Mouse (Mus musculus) liver, embryonic 16.5 days (tissue): ENCODE measurements around the gene Fam184a. TPM values are rescaled to one million over a fixed set of nuclear protein-coding genes. Genes with fewer than 3 reads are reported as not detected.

Experiments
- ATAC-seq: fragments of 200-750 bp; cut with Nextera tagmentation; 2 replicates; pipeline ENCODE4 v1.8.0; 2017; ENCODE audit warnings: low read depth, mild to moderate bottlenecking, moderate number of reproducible peaks, moderate library complexity
- H3K27ac ChIP-seq: fragments of 300-500 bp; sonication (generic); 2 replicates; pipeline ENCODE4 v1.5.1; 2014; ENCODE audit warnings: mild to moderate bottlenecking, low read length
- H3K27me3 ChIP-seq: fragments of 300-500 bp; sonication (generic); 2 replicates; pipeline ENCODE4 v1.6.1; 2014; ENCODE audit warnings: low read depth, low read length, mixed read lengths; ENCODE audit not compliant: control insufficient read depth, insufficient read depth
- H3K36me3 ChIP-seq: fragments of 300-500 bp; sonication (generic); 2 replicates; pipeline ENCODE4 v1.6.1; 2014; ENCODE audit warnings: mild to moderate bottlenecking; ENCODE audit not compliant: control insufficient read depth, insufficient read depth
- H3K4me1 ChIP-seq: fragments of 300-500 bp; sonication (generic); 2 replicates; pipeline ENCODE4 v1.6.1; 2014; ENCODE audit warnings: low read depth, low read length, mixed read lengths; ENCODE audit not compliant: control insufficient read depth
- H3K4me2 ChIP-seq: fragments of 300-500 bp; sonication (generic); 2 replicates; pipeline ENCODE4 v1.6.1; 2014; ENCODE audit warnings: low read depth, low read length, mixed read lengths
- H3K4me3 ChIP-seq: fragments of 300-500 bp; sonication (generic); 2 replicates; pipeline ENCODE4 v1.5.1; 2014; ENCODE audit warnings: low read depth, mild to moderate bottlenecking, low read length
- H3K9ac ChIP-seq: fragments of 300-500 bp; sonication (generic); 2 replicates; pipeline ENCODE4 v1.6.1; 2014; ENCODE audit warnings: low read depth, low read length
- H3K9me3 ChIP-seq: fragments of 300-500 bp; sonication (generic); replicated peaks from 2 replicates; pipeline ENCODE4 v1.6.1; 2016; ENCODE audit warnings: low read length; ENCODE audit not compliant: control insufficient read depth
- WGBS: fragments of 180-500 bp; shearing (Covaris S2); extraction: QIAGEN DNeasy Blood & Tissue Kit; methylation state at CpG from one replicate; pipeline ENCODE4 v1.1.7; 2014; ENCODE audit not compliant: insufficient replicate concordance; 5-methylcytosine and 5-hydroxymethylcytosine counted together
- polyA plus RNA-seq: library from polyadenylated mRNA; unstranded; fragments of >200 nt; fragmentation: Nextera tagmentation; extraction: Ambion mirVana; gene quantifications from 2 replicates; pipeline ENCODE4 v1.2.1, GENCODE M21; 2015

Fam184a gene
- polyA plus RNA-seq, 1 experiment from 2014 or later: 0.21 TPM

- under 1% methylated on average over 94 of the region's 99 CpGs for WGBS
- H3K27ac ChIP-seq: peak overlapping the region; percentile 98
- no peaks in the 10 kb centered on the region for H3K9me3 ChIP-seq
- H3K27me3 ChIP-seq: no peaks in the 10 kb centered on the region
- H3K4me2 ChIP-seq: peak overlapping the region; percentile 95
- H3K9ac ChIP-seq: peak overlapping the region; percentile 96
- peaks cover 9% of the 10 kb centered on the region for H3K36me3 ChIP-seq
- peak; percentile 31 for ATAC-seq
- H3K4me1 ChIP-seq: peaks cover 17% of the 10 kb centered on the region
- peak overlapping the region; percentile 97 for H3K4me3 ChIP-seq
Observed at GRCm38 (mm10) chr10:53597121-53597881, 153.6 kb downstream of the Fam184a start.

- under 1% methylated on average over 52 of the region's 52 CpGs for WGBS
- peak; percentile 95 for ATAC-seq
- peak within 1 kb of the TSS; percentile 97 for H3K4me3 ChIP-seq
- H3K27ac ChIP-seq: peak within 1 kb of the TSS; percentile 98
- peaks cover 17% of the 10 kb centered on the region for H3K4me1 ChIP-seq
- no peaks in the 10 kb centered on the region for H3K27me3 ChIP-seq
- peak within 1 kb of the TSS; percentile 95 for H3K4me2 ChIP-seq
- H3K9ac ChIP-seq: peak within 1 kb of the TSS; percentile 96
- peaks cover 6% of the 10 kb centered on the region for H3K36me3 ChIP-seq
- no peaks in the 10 kb centered on the region for H3K9me3 ChIP-seq
Observed at GRCm38 (mm10) chr10:53596677-53597120, 154.2 kb downstream of the Fam184a start, which contains the start of gene Asf1a. Gene Asf1a, plus strand, starts transcription at chr10:53596757.

GRCm38 (mm10) chr10:53595744-53596676 lies 154.9 kb downstream of the Fam184a start:
- Histone ChIP-seq H3K4me3 (peak overlapping the region; percentile 97), H3K4me1 (peaks cover 17% of the 10 kb centered on the region), H3K4me2 (peak overlapping the region; percentile 95), H3K9me3 (no peaks in the 10 kb centered on the region), H3K9ac (peak overlapping the region; percentile 72), H3K27me3 (no peaks in the 10 kb centered on the region), H3K36me3 (peaks cover 4% of the 10 kb centered on the region; the same call in 1 of the 2 replicates), H3K27ac (peak overlapping the region; percentile 84)
- no peak for ATAC-seq
- 4% methylated on average over 24 of the region's 27 CpGs for WGBS

GRCm38 (mm10) chr10:53585777-53586176 lies 165.1 kb downstream of the Fam184a start:
- Histone ChIP-seq H3K4me3 (no peak overlapping the region), H3K36me3 (no peaks in the 10 kb centered on the region), H3K27ac (no peak overlapping the region), H3K4me1 (no peaks in the 10 kb centered on the region), H3K4me2 (no peak overlapping the region), H3K27me3 (no peaks in the 10 kb centered on the region), H3K9ac (no peak overlapping the region), H3K9me3 (no peaks in the 10 kb centered on the region)
- WGBS: 74% methylated on average over 3 of the region's 3 CpGs
- ATAC-seq: no peak

Other genes with a start within 250 kb of the Fam184a start
- 55.4 and 62.2 TPM in 2 replicates for gene Asf1a, start 154.4 kb downstream of the Fam184a start, polyA plus RNA-seq
- 3.7 and 3.8 TPM in 2 replicates for gene Mcm9, start 120.7 kb downstream of the Fam184a start, polyA plus RNA-seq